Mouse (Mus musculus) ovary, postnatal 14 days (tissue): ENCODE data around the gene Chmp2b.

ENCODE experiments used
- DNase-seq: peaks from one replicate; pipeline ENCODE4 v3.0.0; 2022; ENCODE audit warnings: low spot score

The Chmp2b gene

DNA sequence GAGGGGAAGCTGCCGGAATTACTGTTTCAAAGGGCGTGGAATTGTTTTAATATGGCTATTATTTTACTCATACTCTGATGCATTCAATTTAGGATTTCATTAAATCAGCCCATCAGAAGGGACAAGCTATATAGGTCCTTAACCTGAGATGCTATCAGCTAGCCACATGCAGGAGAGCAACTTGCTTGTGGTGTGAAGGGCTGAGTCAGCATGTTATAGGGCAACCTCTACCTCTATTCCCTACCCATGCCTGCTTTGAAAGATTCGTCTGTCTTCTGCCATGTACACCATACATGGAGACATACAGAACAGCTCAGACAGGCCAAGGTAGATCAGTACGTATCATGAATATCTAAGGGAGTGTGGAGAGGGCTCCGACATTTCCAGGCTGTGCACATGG is 35.8 kb downstream of the Chmp2b start:
- no peak for DNase-seq

DNA sequence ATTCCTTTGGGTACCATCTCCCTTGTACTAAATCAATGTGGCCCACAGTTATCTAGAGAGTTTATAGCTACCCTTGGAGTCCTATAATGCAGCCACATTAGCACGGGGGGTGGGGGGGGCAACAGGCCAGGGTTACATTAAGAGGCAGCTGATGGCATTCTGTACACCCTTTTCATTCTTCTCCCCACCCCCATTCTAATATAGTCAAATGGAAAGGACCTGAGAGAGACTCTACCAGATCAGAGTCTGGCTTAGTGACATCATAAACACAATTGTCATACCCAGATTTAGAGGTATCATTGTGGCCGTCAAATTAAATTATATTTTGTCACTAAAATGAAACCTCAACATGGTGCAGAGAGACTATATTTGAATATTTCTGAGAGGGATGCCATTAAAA is 36.5 kb downstream of the Chmp2b start:
- DNase-seq = no peak

DNA sequence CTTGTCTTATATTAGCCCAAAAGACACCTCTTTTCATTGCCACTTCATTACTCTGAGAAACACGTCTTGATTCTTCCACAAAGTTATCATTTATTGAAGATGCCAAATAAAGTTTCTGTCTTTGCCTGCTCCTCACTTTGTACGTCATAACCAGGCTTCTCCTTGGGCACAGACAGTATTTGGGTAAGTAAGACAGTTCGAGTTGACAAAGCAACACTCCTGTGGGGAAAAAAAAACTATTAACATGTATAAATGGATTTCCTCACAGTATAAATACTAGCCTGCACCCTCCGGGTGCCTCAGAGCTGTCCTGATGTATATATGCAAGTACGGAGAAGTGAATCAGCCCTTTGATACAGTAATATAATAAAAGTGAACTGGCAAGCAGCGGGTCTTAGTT is 42.3 kb downstream of the Chmp2b start, which contains the start of gene Pou1f1:
Pou1f1 (plus strand) TSS at position 301 of the 400 bp plus-strand sequence.
- no peak for DNase-seq

GRCm38 (mm10) chr16:65514223-65514622 is 48.3 kb downstream of the Chmp2b start:
- DNase-seq = no peak

- DNase-seq = peak; percentile 15
Measured at GRCm38 (mm10) chr16:65497049-65497448, 65.5 kb downstream of the Chmp2b start.

DNA sequence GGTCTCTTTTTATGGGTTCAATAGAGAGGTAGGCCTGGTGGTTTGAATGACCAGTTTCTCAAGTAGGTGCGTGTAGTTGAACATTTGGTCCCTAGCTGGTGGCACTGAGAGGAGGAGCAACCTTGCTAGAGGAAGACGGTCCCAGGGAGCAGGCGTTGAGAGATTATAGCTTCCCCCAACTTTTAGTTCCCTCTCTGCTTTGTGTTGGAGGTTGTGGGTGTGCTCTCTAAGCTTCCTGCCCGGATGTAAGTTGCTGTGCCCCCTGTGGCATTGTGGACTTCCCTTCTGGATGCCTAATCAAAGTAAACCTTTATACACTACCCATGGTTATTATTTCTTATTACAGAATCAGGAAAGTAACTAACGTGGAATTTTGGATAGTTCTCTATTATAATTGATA is 66.5 kb downstream of the Chmp2b start:
- no peak for DNase-seq
